Mouse (Mus musculus) C2C12 (cell line): ENCODE measurements around the gene Lmtk2. TPM values are rescaled to one million over a fixed set of nuclear protein-coding genes. Genes with fewer than 3 reads are reported as not detected.

ENCODE experiments used
- H3K27me3 ChIP-seq: one replicate; pipeline ENCODE4 v1.6.1; 2011; ENCODE audit not compliant: control insufficient read depth, insufficient read depth, insufficient read length
- H3K36me3 ChIP-seq: one replicate; pipeline ENCODE4 v1.6.1; 2011; ENCODE audit not compliant: control insufficient read depth, insufficient read depth
- H3K4me3 ChIP-seq: one replicate; pipeline ENCODE4 v1.5.1; 2011; ENCODE audit warnings: mild to moderate bottlenecking, control low read depth; ENCODE audit not compliant: poor library complexity, insufficient read depth, severe bottlenecking
- H3K79me2 ChIP-seq: one replicate; pipeline ENCODE4 v1.6.1; 2011; ENCODE audit not compliant: control insufficient read depth, insufficient read depth
- H3K79me3 ChIP-seq: one replicate; pipeline ENCODE4 v1.6.1; 2011; ENCODE audit warnings: low read depth, control low read depth
- H3ac ChIP-seq: one replicate; pipeline ENCODE3; 2011; ENCODE audit warnings: low read depth; ENCODE audit not compliant: control insufficient read depth, insufficient read length
- CEBPB ChIP-seq: IDR thresholded peaks from one replicate; pipeline ENCODE4 v1.6.1; 2011; ENCODE audit warnings: low read depth, mild to moderate bottlenecking, control low read depth, moderate library complexity
- CTCF ChIP-seq: IDR thresholded peaks from one replicate; pipeline ENCODE4 v1.5.1; 2011; ENCODE audit not compliant: control insufficient read depth, insufficient read depth, insufficient read length
- FOSL1 ChIP-seq: IDR thresholded peaks from one replicate; pipeline ENCODE4 v1.8.0; 2011; ENCODE audit warnings: mild to moderate bottlenecking, low read length; ENCODE audit not compliant: poor library complexity, insufficient read depth, severe bottlenecking
- MAX ChIP-seq: IDR thresholded peaks from one replicate; pipeline ENCODE4 v1.6.1; 2011; ENCODE audit warnings: mild to moderate bottlenecking, control low read depth
- MYOD1 ChIP-seq: IDR thresholded peaks from one replicate; pipeline ENCODE4 v1.6.1; 2011; ENCODE audit warnings: low read depth; ENCODE audit not compliant: control insufficient read depth, insufficient read length
- MYOG ChIP-seq: IDR thresholded peaks from one replicate; pipeline ENCODE4 v1.6.1; 2011; ENCODE audit not compliant: control insufficient read depth, insufficient read length; ENCODE audit errors: extremely low read depth
- USF1 ChIP-seq: IDR thresholded peaks from one replicate; pipeline ENCODE4 v1.6.1; 2011; ENCODE audit warnings: low read depth, mild to moderate bottlenecking, control low read depth, moderate library complexity
- polyA plus RNA-seq: library from polyadenylated mRNA; unstranded; fragments of >200 nt; fragmentation: generic; extraction: Trizol; gene quantifications from one replicate; pipeline ENCODE4 v1.2.1, GENCODE M21; 2012; ENCODE audit warnings: missing spikeins

The Lmtk2 gene
- polyA plus RNA-seq, 1 experiment = 4.9 TPM

GRCm38 (mm10) chr5:144098640-144098929 lies 1.7 kb upstream of the Lmtk2 start:
- Histone ChIP-seq H3K4me3 (no peak overlapping the region), H3K36me3 (no peaks in the 10 kb centered on the region)
- TF ChIP-seq MYOG (no peak), CTCF (no peak), CEBPB (no peak), MYOD1 (no peak), USF1 (no peak), MAX (no peak), FOSL1 (no peak)

GRCm38 (mm10) chr5:144100948-144101347 lies 712 bp downstream of the Lmtk2 start:
- no peaks in the 10 kb centered on the region for H3K36me3 ChIP-seq
- no peak for TF ChIP-seq USF1
- no peak for TF ChIP-seq MYOD1
- no peak for TF ChIP-seq CEBPB
- TF ChIP-seq MAX = no peak
- no peak for TF ChIP-seq FOSL1
- no peak for TF ChIP-seq MYOG

More at GRCm38 (mm10) chr5:144098640-144098929, 1.7 kb upstream of the Lmtk2 start:
- peaks cover 30% of the 10 kb centered on the region for H3K79me2 ChIP-seq
- peaks cover 23% of the 10 kb centered on the region for H3K27me3 ChIP-seq
- H3ac ChIP-seq = no peak overlapping the region
- peaks cover 15% of the 10 kb centered on the region for H3K79me3 ChIP-seq

GRCm38 (mm10) chr5:144105070-144105469 lies 4.8 kb downstream of the Lmtk2 start:
- no peak overlapping the region for H3K4me3 ChIP-seq
- peaks cover 31% of the 10 kb centered on the region for H3K79me3 ChIP-seq
- H3K79me2 ChIP-seq = peaks cover 86% of the 10 kb centered on the region
- no peak overlapping the region for H3ac ChIP-seq
- no peaks in the 10 kb centered on the region for H3K36me3 ChIP-seq
- TF ChIP-seq FOSL1 (no peak), CTCF (no peak), MAX (no peak), MYOD1 (no peak), MYOG (no peak), CEBPB (no peak), USF1 (no peak)
- H3K27me3 ChIP-seq = no peaks in the 10 kb centered on the region

More at GRCm38 (mm10) chr5:144100948-144101347, 712 bp downstream of the Lmtk2 start:
- Histone ChIP-seq H3K27me3 (peaks cover 19% of the 10 kb centered on the region), H3ac (no peak overlapping the region), H3K4me3 (peak overlapping the region; percentile 64), H3K79me3 (peaks cover 22% of the 10 kb centered on the region), H3K79me2 (peaks cover 54% of the 10 kb centered on the region)

DNA sequence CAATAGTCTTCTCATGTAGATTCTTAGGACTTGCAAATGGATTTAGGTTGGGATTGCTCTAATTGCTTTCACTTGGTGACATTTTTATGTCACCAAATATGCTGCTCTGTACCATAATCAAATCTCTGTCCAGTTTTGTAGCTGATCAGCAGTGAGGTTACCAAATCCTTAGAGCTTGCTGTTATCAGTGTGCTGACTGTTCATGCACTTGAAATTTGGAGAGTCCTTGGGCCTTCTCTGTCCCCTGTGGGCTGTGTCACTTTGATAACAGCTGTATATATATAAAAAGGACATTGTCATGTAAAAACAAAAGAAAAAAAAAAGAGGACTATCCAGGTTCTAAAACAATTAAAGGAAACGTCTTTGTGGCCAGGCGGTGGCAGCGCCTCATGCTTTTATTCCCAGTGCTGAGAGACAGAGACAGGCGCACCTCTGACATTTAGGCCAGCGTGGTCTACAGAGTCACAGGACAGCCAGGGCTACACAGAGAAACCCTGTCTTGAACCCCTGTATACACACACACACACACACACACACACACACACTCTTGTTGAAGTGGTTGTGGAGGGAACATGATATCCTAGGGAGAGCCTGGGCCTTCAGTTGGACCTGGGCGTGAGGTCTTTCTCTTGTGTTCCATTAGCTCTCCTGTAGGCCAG lies 5.4 kb downstream of the Lmtk2 start:
- Histone ChIP-seq H3K4me3 (no peak overlapping the region), H3K36me3 (no peaks in the 10 kb centered on the region), H3K79me3 (peaks cover 31% of the 10 kb centered on the region), H3K27me3 (no peaks in the 10 kb centered on the region), H3ac (no peak overlapping the region), H3K79me2 (peaks cover 89% of the 10 kb centered on the region)
- TF ChIP-seq CEBPB (no peak), MYOD1 (no peak), FOSL1 (no peak), MAX (no peak), USF1 (no peak), MYOG (no peak), CTCF (no peak)

DNA sequence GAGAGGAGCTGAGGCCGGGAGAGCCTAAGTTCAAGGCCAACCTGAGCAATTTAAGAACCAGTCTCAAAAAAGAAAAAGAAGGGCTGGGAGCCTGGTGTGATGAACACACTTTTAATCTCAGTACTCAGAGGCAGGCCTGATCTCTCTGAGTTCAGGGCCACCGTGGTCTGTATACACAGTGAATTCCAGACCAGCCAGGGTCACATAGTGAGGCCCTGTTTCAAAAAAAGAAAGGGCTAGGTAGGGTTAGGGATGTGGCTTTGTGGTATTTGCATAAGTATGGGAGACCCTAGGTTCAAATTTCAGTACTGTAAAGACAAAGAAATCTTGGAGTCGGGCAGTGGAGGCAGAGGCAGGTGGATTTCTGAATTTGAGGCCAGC lies 5.9 kb downstream of the Lmtk2 start:
- H3K4me3 ChIP-seq = no peak overlapping the region
- no peaks in the 10 kb centered on the region for H3K27me3 ChIP-seq
- H3K79me2 ChIP-seq = peaks cover 89% of the 10 kb centered on the region
- no peak overlapping the region for H3ac ChIP-seq
- H3K36me3 ChIP-seq = no peaks in the 10 kb centered on the region
- H3K79me3 ChIP-seq = peaks cover 33% of the 10 kb centered on the region
- TF ChIP-seq MYOD1 (no peak), MYOG (no peak), MAX (no peak), CTCF (no peak)

- peaks cover 19% of the 10 kb centered on the region for H3K79me3 ChIP-seq
- no peak overlapping the region for H3K4me3 ChIP-seq
- TF ChIP-seq MYOD1 = no peak
- no peak for TF ChIP-seq FOSL1
- TF ChIP-seq MAX = no peak
- no peak for TF ChIP-seq CTCF
- no peak for TF ChIP-seq MYOG
- no peaks in the 10 kb centered on the region for H3K27me3 ChIP-seq
- no peak overlapping the region for H3ac ChIP-seq
- H3K36me3 ChIP-seq = no peaks in the 10 kb centered on the region
- H3K79me2 ChIP-seq = peaks cover 83% of the 10 kb centered on the region
Observed at GRCm38 (mm10) chr5:144109201-144109600, 9.0 kb downstream of the Lmtk2 start.
